Mouse (Mus musculus): Measurements from ENCODE around the gene Nupr1.

The Nupr1 gene

GRCm38 (mm10) chr7:126630824-126631518, at the start of gene Nupr1:
Nupr1 (minus strand) TSS chr7:126630861.
- in situ Hi-C loops (cut with MboI, MseI) = no loop called here

DNA sequence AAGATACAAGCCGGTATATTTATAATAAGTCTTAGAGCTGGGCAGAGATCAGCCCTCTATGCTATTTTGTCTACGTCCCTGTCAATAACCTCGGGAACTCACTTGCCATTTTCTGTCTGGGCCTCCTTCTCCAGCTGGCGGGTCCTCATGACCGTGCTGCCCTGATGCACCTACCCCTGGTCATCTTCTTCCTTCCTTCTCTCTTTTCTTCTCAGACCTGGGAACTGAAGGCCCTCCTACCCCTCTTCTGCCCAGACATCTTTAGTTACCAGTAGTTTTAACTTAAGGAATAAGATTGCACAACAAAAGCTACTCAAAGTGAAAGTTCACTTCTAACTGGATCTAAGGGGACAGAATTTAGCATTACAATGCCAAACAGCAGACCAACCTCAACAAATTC, 49.0 kb upstream of the Nupr1 start:
- in situ Hi-C loops (cut with MboI, MseI) = no loop called here

- in situ Hi-C loops (cut with MboI, MseI) = no loop called here
Measured at GRCm38 (mm10) chr7:126678545-126679341, 48.1 kb upstream of the Nupr1 start.

DNA sequence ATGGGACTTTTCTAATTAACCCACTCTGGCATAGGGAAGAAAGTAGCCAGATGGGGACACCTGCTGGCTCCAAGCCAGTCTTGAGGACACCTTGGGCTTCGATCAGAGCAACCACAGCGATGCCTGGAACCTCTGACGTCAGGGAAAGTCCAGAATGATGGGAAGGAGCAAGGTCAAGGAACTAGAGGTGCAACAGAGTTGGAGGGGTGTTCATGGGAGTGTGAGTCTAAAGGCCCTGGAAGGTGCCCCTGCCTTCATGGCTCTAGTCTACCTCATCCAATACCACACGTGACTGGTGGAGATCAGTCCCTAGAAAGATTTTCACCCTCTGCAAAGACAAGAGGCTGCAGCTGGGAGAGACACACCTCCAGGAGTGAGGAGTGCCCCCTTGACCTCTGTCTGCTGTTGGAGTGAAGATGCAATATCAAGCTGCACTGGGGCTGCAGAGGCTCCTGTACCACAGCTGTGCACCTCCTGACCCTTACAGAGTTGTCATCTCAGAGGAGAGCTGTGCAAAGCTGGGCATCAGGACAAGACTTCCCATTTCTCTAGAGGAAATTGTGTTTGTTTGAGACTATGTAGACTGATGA, 46.1 kb upstream of the Nupr1 start:
- in situ Hi-C loops (cut with MboI, MseI) = no loop called here

- in situ Hi-C loops (cut with MboI, MseI) = no loop called here
Measured at GRCm38 (mm10) chr7:126676207-126676606, 45.5 kb upstream of the Nupr1 start, which contains the start of gene Sult1a1. Sult1a1 (minus strand) TSS chr7:126676432.

GRCm38 (mm10) chr7:126675104-126675503, 44.4 kb upstream of the Nupr1 start:
- in situ Hi-C loops (cut with MboI, MseI) = no loop called here

DNA sequence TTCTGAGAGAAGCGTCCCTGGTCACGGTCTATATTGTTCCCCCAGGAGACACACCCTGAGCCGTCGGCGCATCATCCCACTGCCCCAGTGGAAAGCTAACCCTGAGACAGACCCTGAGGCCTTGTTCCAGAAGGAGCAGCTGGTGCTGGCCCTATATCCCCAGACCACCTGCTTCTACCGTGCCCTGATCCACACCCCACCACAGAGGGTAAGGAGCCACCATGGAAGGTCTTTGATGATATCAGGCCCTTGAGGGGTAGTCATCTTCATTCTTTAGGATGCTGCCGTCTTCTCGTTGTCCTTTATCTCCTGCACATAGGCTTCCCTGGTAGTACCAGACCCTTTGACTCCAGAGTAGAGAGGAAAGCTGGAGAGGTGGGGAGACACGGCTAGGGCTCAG, 41.5 kb upstream of the Nupr1 start:
- in situ Hi-C loops (cut with MboI, MseI) = no loop called here

DNA sequence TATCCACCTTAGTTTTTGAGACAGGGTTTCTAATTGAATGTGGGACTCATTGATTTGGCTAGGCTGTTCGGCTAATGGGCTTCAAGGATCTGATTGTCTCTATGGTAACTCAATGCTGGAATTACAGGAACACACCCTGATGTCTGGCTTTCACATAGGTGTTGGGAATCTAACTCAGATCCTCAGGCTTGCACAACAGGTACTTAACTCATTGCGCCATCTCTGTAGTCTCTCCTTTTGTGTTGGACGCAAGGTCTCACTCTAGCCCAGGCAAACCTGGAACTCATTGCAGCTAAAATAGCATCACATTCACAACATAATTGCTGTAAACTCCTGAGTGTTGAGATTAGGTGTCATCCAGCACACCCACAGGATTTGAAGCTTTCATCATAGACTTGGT, 39.5 kb upstream of the Nupr1 start:
- in situ Hi-C loops (cut with MboI, MseI) = no loop called here

GRCm38 (mm10) chr7:126668452-126668851, 37.8 kb upstream of the Nupr1 start:
- in situ Hi-C loops (cut with MboI, MseI) = no loop called here

DNA sequence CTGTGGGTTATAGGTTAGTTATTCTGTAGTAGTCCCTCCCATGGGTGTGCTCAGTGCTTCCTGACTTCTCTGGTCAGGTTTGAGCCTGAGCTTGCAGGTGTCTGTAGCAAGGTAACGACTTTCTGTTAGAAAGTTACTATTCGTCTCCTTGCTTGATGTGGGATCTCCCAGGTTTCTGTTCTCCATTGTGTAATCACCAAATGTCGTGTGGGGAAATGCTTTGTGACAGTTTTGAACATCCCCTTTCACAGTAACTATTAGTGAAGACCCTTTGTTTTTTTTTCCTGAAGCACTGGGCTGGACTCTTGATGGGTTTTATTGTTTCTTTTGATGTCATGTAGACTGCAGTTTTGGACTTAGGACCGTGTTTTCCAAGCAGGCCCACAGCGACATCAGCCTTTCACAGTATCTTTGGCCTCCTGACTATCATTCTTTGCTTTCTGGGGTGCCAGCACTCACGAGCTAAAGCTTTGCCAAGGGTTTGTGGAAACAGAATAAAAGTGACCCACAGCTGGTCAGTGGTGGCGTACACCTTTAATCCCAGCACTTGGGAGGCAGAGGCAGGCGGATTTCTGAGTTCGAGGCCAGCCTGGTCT, 36.9 kb upstream of the Nupr1 start:
- in situ Hi-C loops (cut with MboI, MseI) = no loop called here

DNA sequence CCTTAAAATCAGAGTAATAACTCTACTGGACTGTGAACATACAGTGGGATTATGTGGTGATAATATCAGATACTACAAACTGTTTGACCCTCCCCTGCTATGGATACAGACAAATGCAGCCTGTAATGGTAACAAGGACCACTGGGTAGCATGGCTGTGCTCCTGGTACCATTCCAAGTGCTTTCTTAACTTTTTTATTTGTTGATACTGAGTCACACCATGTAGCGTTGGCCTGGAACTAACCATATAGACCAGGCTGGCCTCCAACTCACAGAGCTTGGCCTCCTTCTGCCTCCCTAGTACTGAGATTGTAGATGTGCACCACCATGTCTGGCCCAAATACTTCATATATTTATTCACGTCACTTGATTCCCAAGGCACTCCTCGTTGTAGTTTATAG, 34.6 kb upstream of the Nupr1 start:
- in situ Hi-C loops (cut with MboI, MseI) = no loop called here

DNA sequence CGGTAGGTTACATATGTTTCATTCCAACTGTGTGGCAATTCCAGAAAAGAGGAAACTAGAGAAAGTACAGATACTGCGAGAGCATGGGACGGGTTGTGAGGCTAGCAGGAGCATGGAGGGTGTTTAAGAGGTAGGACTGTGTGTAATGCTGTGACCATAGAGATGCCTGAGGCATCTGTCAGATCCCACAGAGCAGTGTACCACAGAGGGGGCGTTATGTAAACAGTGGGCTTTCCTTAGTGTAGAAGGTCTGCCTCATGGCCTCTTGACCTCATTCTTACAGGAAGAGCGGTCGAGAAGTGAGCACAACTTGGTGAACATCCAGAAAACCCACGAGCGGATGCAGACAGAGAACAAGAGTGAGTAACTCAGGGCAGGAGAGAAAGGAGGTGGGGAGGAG, 33.0 kb upstream of the Nupr1 start:
- in situ Hi-C loops (cut with MboI, MseI) = no loop called here

DNA sequence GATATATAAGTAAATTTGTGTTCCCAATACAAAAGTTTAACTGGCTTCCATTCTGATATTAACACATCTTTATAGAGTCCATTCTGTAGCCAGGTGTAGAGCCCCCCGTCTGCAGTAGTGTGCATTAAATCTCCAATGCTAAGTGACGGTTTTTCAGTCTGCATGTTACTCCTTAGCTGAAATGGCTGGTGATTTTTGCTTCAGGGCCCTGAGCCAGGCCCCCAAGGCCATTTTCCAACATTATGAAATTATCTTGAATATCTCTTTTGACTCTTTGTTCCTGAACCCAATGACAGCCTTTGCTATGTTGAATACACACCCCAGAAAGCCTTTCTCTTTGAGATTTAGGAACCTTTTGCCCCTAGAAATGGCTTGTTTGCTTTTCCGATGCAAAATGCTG, 29.1 kb upstream of the Nupr1 start:
- in situ Hi-C loops (cut with MboI, MseI) = no loop called here

GRCm38 (mm10) chr7:126657522-126657921, 26.9 kb upstream of the Nupr1 start:
- in situ Hi-C loops (cut with MboI, MseI) = no loop called here

- in situ Hi-C loops (cut with MboI, MseI) = no loop called here
Measured at GRCm38 (mm10) chr7:126655695-126656094, 25.0 kb upstream of the Nupr1 start.

- in situ Hi-C loops (cut with MboI, MseI) = no loop called here
Measured at GRCm38 (mm10) chr7:126653991-126654390, 23.3 kb upstream of the Nupr1 start.

- in situ Hi-C loops (cut with MboI, MseI) = no loop called here
Measured at GRCm38 (mm10) chr7:126650852-126651251, 20.2 kb upstream of the Nupr1 start.

DNA sequence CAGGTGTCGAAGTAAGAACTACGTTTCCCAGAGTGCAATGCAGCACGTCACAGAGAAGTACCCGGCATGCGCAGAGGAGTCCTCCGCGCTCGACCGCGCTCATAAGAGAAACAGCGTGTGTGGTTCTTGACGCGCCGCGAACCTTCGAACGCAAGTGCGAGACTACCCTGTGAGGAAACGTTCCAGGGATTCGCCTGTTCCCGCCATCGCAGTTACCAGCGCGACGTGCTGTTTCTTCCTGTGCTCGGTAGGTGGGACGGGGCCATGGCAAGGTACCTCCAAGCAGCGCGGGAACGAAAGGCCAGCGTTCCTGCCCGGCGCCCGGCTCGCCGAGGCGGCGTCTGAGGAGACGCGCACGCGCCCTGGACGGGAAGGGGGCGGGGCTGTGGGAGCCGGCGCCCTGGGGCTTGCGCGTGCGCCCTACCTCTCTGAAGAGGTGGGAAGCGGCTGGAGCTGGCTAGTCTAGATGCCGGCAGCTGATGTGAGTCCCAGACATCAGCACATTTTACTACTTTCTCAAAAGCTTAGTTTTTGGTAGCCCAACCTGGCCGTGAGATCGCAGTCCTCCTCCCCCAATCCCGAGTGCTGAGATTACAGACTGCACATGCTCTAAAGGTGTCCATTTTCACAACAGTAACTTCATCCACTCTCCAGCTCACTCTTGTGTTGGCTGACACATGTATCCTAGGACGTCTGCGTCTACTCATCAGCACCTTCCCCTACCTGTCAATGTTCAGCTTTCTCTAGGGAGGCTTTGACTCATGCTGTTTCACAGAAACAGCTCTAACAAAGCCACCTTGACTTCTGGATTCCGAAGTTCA, 18.8 kb upstream of the Nupr1 start, which contains the start of gene Sgf29:
TSS of gene Sgf29 (plus strand) at position 79 of the 821 bp plus-strand sequence.
- in situ Hi-C loops (cut with MboI, MseI) = loop anchor here (10.0 kb wide), 1 partner anchor 45 kb away; the partner anchor contains the start of genes Bola2 and Slx1b

GRCm38 (mm10) chr7:126648486-126648885, 17.8 kb upstream of the Nupr1 start:
- in situ Hi-C loops (cut with MboI, MseI) = loop anchor here (10.0 kb wide), 1 partner anchor 46 kb away; the partner anchor contains the start of genes Bola2 and Slx1b

GRCm38 (mm10) chr7:126645708-126646107, 15.0 kb upstream of the Nupr1 start:
- in situ Hi-C loops (cut with MboI, MseI) = loop anchor here (10.0 kb wide), 1 partner anchor 49 kb away; the partner anchor contains the start of genes Bola2 and Slx1b

DNA sequence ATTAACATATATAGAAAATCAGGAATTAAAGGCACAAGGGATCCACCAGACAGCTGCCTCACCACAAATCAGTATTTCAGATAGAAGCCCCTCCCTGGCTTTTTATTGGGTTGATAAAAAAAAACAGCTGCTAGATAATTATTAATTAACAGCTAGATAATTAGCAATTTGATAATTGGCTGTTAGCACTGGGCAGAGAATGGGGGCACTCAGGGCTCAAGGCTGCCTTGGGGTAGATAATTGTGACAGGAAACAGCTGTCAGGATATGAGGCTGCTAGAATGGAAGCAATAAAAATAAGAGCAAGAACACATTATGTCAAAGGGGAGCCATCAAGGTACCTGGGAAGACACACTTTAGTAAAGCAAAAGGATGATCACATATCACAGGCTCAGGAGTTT, 14.3 kb upstream of the Nupr1 start:
- in situ Hi-C loops (cut with MboI, MseI) = loop anchor here (10.0 kb wide), 1 partner anchor 50 kb away; the partner anchor contains the start of genes Bola2 and Slx1b

All from regulatory T cell (primary cell).